In genomic region chr9:25317827-25318505, GRCm38 (mm10) we compare ENCODE assay signal across 8 mouse cellular contexts.
DNase-seq lines count a peak whose midpoint lies in the region; ATAC-seq and TF ChIP-seq lines count a peak whose summit lies in the region.

No protein-coding gene starts in this region.

- whole genome bisulfite sequencing in intestine, embryonic 16.5 days, result 61% methylated on average over 4 of the region's 4 CpGs
- 57% methylated on average over 4 of the region's 4 CpGs for WGBS in midbrain, embryonic 12.5 days
- 45% methylated on average over 4 of the region's 4 CpGs for WGBS in stomach, postnatal 0 days

- H3K4me3 ChIP-seq in gastrocnemius, adult 2 months, result no peak overlapping the region
- H3K4me3 ChIP-seq in intestine, embryonic 16.5 days (ENCODE audit: low read length), result no peak overlapping the region
- no peak overlapping the region for H3K4me3 ChIP-seq in midbrain, embryonic 12.5 days
- no peak overlapping the region for H3K4me3 ChIP-seq in stomach, postnatal 0 days (ENCODE audit: low read depth, low read length)

- H3K9me3 ChIP-seq in intestine, embryonic 16.5 days (ENCODE audit: control insufficient read depth, low read length), result no peaks in the 10 kb centered on the region
- no peaks in the 10 kb centered on the region for H3K9me3 ChIP-seq in midbrain, embryonic 12.5 days
- H3K9me3 ChIP-seq in stomach, postnatal 0 days (ENCODE audit: control insufficient read depth, low read length), result no peaks in the 10 kb centered on the region

- H3K9ac ChIP-seq in intestine, embryonic 16.5 days (ENCODE audit: low read depth, low read length), result no peak overlapping the region
- H3K9ac ChIP-seq in midbrain, embryonic 12.5 days (replicated peaks), result no peak overlapping the region
- no peak overlapping the region for H3K9ac ChIP-seq in stomach, postnatal 0 days (ENCODE audit: low read length)

- ATAC-seq in intestine, embryonic 16.5 days, result peak; percentile 69
- ATAC-seq in midbrain, embryonic 12.5 days (ENCODE audit: low FRiP score, low read depth), result peak; percentile 74; the same call in 1 of the 2 replicates
- ATAC-seq in stomach, postnatal 0 days (ENCODE audit: low FRiP score, low TSS enrichment), result peak; percentile 85

- H3K4me2 ChIP-seq in intestine, embryonic 16.5 days (ENCODE audit: low read depth, low read length), result no peak overlapping the region
- H3K4me2 ChIP-seq in midbrain, embryonic 12.5 days (replicated peaks), result no peak overlapping the region
- H3K4me2 ChIP-seq in stomach, postnatal 0 days (replicated peaks; ENCODE audit: low read depth), result no peak overlapping the region

- no peak overlapping the region for H3K27ac ChIP-seq in gastrocnemius, adult 2 months
- no peak overlapping the region for H3K27ac ChIP-seq in intestine, embryonic 16.5 days (ENCODE audit: low read length)
- no peak overlapping the region for H3K27ac ChIP-seq in midbrain, embryonic 12.5 days (replicated peaks)
- no peak overlapping the region for H3K27ac ChIP-seq in stomach, postnatal 0 days (replicated peaks)

- no peaks in the 10 kb centered on the region for H3K27me3 ChIP-seq in intestine, embryonic 16.5 days (replicated peaks; ENCODE audit: control insufficient read depth, insufficient read depth, low read length)
- H3K27me3 ChIP-seq in midbrain, embryonic 12.5 days, result no peaks in the 10 kb centered on the region
- H3K27me3 ChIP-seq in stomach, postnatal 0 days (ENCODE audit: control insufficient read depth, insufficient read depth, low read length), result no peaks in the 10 kb centered on the region

- intact Hi-C loops in gastrocnemius, adult 2 months (cut with DNase I), result loop anchor here (1.0 to 5.0 kb wide), 4 partner anchors 69 to 289 kb away; no protein-coding TSS in a partner anchor
- intact Hi-C loops in left cerebral cortex, postnatal 14 days (cut with DNase I), result loop anchor here (1.0 to 5.0 kb wide), 2 partner anchors 164 to 274 kb away; partner anchors contain the start of gene Eepd1

- DNase-seq in urinary bladder, adult 18-20 months (ENCODE audit: low spot score in 2 of 2), result peak; percentile 26 to 35
- no peak for DNase-seq in urinary bladder, adult 2 months (ENCODE audit: low spot score)
- DNase-seq in cerebellum, postnatal 25 days, result peak; percentile 61 to 72
- peak; percentile 77 for DNase-seq in gastrocnemius, adult 2 months
- DNase-seq in left cerebral cortex, postnatal 14 days (ENCODE audit: low spot score in 2 of 2), result peak; percentile 77 to 78
- DNase-seq in stomach, postnatal 0 days (ENCODE audit: low spot score), result peak; percentile 74

- H3K36me3 ChIP-seq in intestine, embryonic 16.5 days (ENCODE audit: control insufficient read depth, insufficient read depth, low read length), result no peaks in the 10 kb centered on the region
- 0 out of 2 replicates have a peak, but pooled peaks cover 3% of the 10 kb centered on the region for H3K36me3 ChIP-seq in midbrain, embryonic 12.5 days
- H3K36me3 ChIP-seq in stomach, postnatal 0 days (ENCODE audit: control insufficient read depth, insufficient read depth, low read length), result no peaks in the 10 kb centered on the region

- H3K4me1 ChIP-seq in intestine, embryonic 16.5 days (ENCODE audit: control insufficient read depth, insufficient read depth, low read length), result no peaks in the 10 kb centered on the region
- H3K4me1 ChIP-seq in midbrain, embryonic 12.5 days, result no peaks in the 10 kb centered on the region
- H3K4me1 ChIP-seq in stomach, postnatal 0 days (replicated peaks; ENCODE audit: control insufficient read depth, insufficient read depth), result no peaks in the 10 kb centered on the region

- TF ChIP-seq CTCF in gastrocnemius, adult 2 months (IDR thresholded peaks at IDR 0.05), result peak; percentile 76
- peak; percentile 87 for TF ChIP-seq CTCF in stomach, postnatal 0 days (IDR thresholded peaks at IDR 0.05; ENCODE audit: low read depth)

- no peak for TF ChIP-seq EP300 in stomach, postnatal 0 days (optimal IDR thresholded peaks at IDR 0.05)
